Mouse (Mus musculus) heart, embryonic 11.5 days (tissue): Measurements from ENCODE around the gene Acad10. TPM values are rescaled to one million over a fixed set of nuclear protein-coding genes. Genes with fewer than 3 reads are reported as not detected.
"Not testable (repeated sequence)": the region's sequence is repeated elsewhere in the genome, so short reads cannot be mapped to it uniquely, and the experiment has no call there.

ENCODE experiments used
- ATAC-seq: fragments of 200-750 bp; cut with Nextera tagmentation; replicated peaks from 2 replicates; pipeline ENCODE4 v1.8.0; 2017; ENCODE audit warnings: moderate library complexity; ENCODE audit not compliant: insufficient number of reproducible peaks, low FRiP score, low TSS enrichment
- H3K27ac ChIP-seq: fragments of 300-500 bp; sonication (generic); 2 replicates; pipeline ENCODE4 v1.5.1; 2014; ENCODE audit warnings: mild to moderate bottlenecking, low read depth, low read length
- H3K27me3 ChIP-seq: fragments of 300-500 bp; sonication (generic); 2 replicates; pipeline ENCODE4 v1.6.1; 2014; ENCODE audit warnings: mild to moderate bottlenecking, low read length, mixed read lengths; ENCODE audit not compliant: control insufficient read depth, insufficient read depth
- H3K36me3 ChIP-seq: fragments of 300-500 bp; sonication (generic); 2 replicates; pipeline ENCODE4 v1.6.1; 2014; ENCODE audit warnings: mild to moderate bottlenecking, low read length, moderate library complexity, mixed read lengths; ENCODE audit not compliant: control insufficient read depth, insufficient read depth
- H3K4me1 ChIP-seq: fragments of 300-500 bp; sonication (generic); 2 replicates; pipeline ENCODE4 v1.6.1; 2014; ENCODE audit warnings: low read length; ENCODE audit not compliant: control insufficient read depth, insufficient read depth
- H3K4me2 ChIP-seq: fragments of 300-500 bp; sonication (generic); 2 replicates; pipeline ENCODE4 v1.6.1; 2014; ENCODE audit warnings: mild to moderate bottlenecking, moderate library complexity
- H3K4me3 ChIP-seq: fragments of 300-500 bp; sonication (generic); 2 replicates; pipeline ENCODE4 v1.5.1; 2014; ENCODE audit warnings: low read depth, low read length
- H3K9ac ChIP-seq: fragments of 300-500 bp; sonication (generic); 2 replicates; pipeline ENCODE4 v1.6.1; 2014; ENCODE audit warnings: mild to moderate bottlenecking, low read depth, low read length, moderate library complexity
- H3K9me3 ChIP-seq: fragments of 300-500 bp; sonication (generic); replicated peaks from 2 replicates; pipeline ENCODE4 v1.6.1; 2016; ENCODE audit warnings: low read length; ENCODE audit not compliant: control insufficient read depth
- WGBS: fragments of 180-500 bp; shearing (Covaris S2); extraction: QIAGEN DNeasy Blood & Tissue Kit; methylation state at CpG from one replicate; pipeline ENCODE4 v1.1.7; 2014; ENCODE audit not compliant: insufficient replicate concordance; 5-methylcytosine and 5-hydroxymethylcytosine counted together
- polyA plus RNA-seq: library from polyadenylated mRNA; unstranded; fragments of >200 nt; fragmentation: Nextera tagmentation; extraction: Ambion mirVana; gene quantifications from 2 replicates; pipeline ENCODE4 v1.2.1, GENCODE M21; 2014

Acad10 gene
- polyA plus RNA-seq, 1 experiment from 2014 or later = 1.1 TPM

DNA sequence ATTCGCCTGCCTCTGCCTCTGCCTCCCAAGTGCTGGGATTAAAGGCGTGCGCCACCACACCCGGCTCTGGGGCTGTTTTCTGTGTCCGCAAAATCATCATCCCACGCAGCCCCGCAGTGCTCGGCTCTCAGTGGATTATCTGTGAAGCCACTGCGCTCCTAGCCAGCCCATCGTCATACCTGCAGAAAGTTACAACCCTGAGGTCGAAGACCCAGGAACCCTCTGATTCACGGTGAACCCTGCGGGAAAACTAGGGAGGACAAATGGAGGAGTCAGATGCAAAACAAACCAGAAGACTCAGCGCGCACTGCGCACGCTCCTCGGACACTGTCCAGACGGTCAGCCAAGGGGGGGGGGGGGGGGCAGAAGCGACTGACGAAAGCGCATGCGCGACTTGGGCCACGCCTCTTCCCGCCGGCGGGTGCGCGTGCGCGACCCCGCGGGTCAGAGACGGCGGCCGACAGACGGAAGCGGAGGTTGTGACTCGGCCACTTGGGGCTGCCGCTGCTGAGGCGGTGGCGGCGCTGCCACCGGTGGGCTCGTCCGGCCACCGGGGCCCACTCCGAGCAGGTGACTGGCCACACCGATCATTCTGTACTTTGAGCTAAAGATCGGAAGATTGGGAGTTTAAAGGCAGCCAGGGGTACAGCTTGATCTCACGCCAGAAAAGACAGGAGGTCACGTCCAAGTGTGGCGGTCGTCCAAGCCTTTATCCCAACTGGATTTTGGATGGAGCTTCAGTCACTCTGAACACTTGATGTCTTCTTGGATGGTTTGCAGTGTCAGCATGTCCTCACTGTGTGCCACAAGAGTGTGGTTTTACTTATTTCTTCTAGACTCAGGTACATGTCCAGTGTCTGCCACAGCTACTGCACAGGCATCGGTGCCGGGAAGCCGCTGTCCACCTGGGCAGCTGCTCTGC, 41.5 kb downstream of the Acad10 start, which contains the start of gene Acad12:
TSS of gene Acad12 (minus strand) at position 347 of the 922 bp plus-strand sequence.
- H3K4me3 ChIP-seq = peak within 1 kb of the TSS; percentile 77
- peak within 1 kb of the TSS; percentile 84 for H3K4me2 ChIP-seq
- no peaks in the 10 kb centered on the region for H3K9me3 ChIP-seq
- H3K27ac ChIP-seq = peak within 1 kb of the TSS; percentile 84
- peak; percentile 85 for ATAC-seq
- H3K36me3 ChIP-seq = no peaks in the 10 kb centered on the region
- H3K27me3 ChIP-seq = no peaks in the 10 kb centered on the region
- WGBS = 2% methylated on average over 58 of the region's 58 CpGs
- peaks cover 7% of the 10 kb centered on the region for H3K4me1 ChIP-seq
- H3K9ac ChIP-seq = peak within 1 kb of the TSS; percentile 85

GRCm38 (mm10) chr5:121614921-121615320, 45.4 kb downstream of the Acad10 start:
- WGBS = 67% methylated on average over 3 of the region's 3 CpGs
- not testable (repeated sequence) for ATAC-seq, H3K4me2 ChIP-seq

DNA sequence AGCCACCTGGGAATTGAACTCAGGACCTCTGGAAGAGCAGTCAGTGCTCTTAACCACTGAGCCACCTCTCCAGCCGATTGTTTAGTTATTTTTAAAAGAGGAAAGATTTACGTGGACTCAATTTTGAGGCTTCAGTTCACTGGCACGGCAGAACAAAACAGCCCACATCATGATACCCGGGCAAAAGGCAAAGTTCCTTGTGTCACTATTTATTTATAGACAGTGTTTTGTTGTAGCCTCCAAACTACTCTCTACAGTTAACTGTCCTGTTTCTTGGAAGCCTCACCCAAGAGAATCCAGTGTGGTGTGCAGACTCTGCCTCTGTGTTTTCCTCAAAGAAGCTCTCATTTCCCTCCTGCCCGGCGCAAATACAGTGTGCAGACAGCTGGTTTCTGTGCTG, 48.3 kb downstream of the Acad10 start:
- H3K4me2 ChIP-seq = no peak overlapping the region
- H3K4me3 ChIP-seq = no peak overlapping the region
- no peaks in the 10 kb centered on the region for H3K4me1 ChIP-seq
- no peak overlapping the region for H3K9ac ChIP-seq
- no peak overlapping the region for H3K27ac ChIP-seq
- WGBS = 86% methylated on average over 6 of the region's 6 CpGs
- H3K27me3 ChIP-seq = no peaks in the 10 kb centered on the region
- no peaks in the 10 kb centered on the region for H3K9me3 ChIP-seq
- H3K36me3 ChIP-seq = no peaks in the 10 kb centered on the region
- no peak for ATAC-seq

More at GRCm38 (mm10) chr5:121614921-121615320, 45.4 kb downstream of the Acad10 start:
- not testable (repeated sequence) for H3K27me3 ChIP-seq, H3K4me1 ChIP-seq, H3K36me3 ChIP-seq, H3K27ac ChIP-seq, H3K9me3 ChIP-seq, H3K9ac ChIP-seq, H3K4me3 ChIP-seq

DNA sequence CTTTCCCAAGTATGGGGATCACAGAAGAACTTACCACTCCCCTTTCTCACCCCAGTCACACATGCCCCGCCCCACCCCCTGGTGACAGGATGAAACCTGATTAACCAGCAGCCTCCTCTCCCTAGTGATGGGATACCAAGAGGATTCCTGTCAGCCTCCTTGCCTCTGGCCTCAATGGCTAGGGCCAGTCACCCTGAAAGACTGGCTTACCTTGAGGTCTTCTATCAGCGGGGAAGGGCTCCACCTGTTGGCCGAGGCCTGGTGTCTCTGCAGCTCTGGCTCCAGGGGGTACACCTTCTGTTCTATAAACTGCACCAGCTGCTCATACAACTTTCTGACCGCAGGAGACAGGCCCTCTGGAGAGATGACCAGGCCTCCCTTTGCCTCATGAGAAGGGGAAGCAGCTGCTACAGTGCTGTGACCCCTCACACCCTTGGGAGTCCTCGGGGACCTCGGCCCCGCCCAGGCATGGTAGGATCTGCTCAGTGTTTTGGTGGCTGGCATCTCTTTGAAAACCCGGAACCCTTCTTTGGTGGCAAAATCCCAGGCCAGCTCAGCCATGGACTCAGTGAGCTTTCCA, 50.7 kb downstream of the Acad10 start:
- 47% methylated on average over 7 of the region's 8 CpGs for WGBS
- not testable (repeated sequence) for H3K36me3 ChIP-seq, H3K27me3 ChIP-seq, H3K9me3 ChIP-seq, H3K4me1 ChIP-seq, ATAC-seq, H3K9ac ChIP-seq, H3K27ac ChIP-seq, H3K4me2 ChIP-seq, H3K4me3 ChIP-seq

- Histone ChIP-seq H3K9me3 (no peaks in the 10 kb centered on the region), H3K4me1 (no peaks in the 10 kb centered on the region), H3K27me3 (no peaks in the 10 kb centered on the region), H3K9ac (no peak overlapping the region), H3K4me2 (no peak overlapping the region), H3K4me3 (no peak overlapping the region), H3K27ac (no peak overlapping the region), H3K36me3 (no peaks in the 10 kb centered on the region)
- no peak for ATAC-seq
- 0% methylated on average over 2 of the region's 2 CpGs for WGBS
Observed at GRCm38 (mm10) chr5:121606151-121606550, 54.2 kb downstream of the Acad10 start.

- not testable (repeated sequence) for H3K9ac ChIP-seq, H3K4me1 ChIP-seq, H3K4me3 ChIP-seq, H3K36me3 ChIP-seq, H3K9me3 ChIP-seq, H3K4me2 ChIP-seq, ATAC-seq, H3K27ac ChIP-seq, H3K27me3 ChIP-seq
- 75% methylated on average over 1 of the region's 1 CpGs for WGBS
Observed at GRCm38 (mm10) chr5:121603815-121604214, 56.5 kb downstream of the Acad10 start.

- Histone ChIP-seq H3K36me3 (no peaks in the 10 kb centered on the region), H3K9ac (no peak overlapping the region), H3K9me3 (no peaks in the 10 kb centered on the region), H3K4me3 (no peak overlapping the region), H3K4me2 (peak overlapping the region; percentile 27), H3K4me1 (peaks cover 2% of the 10 kb centered on the region; the same call in 1 of the 2 replicates), H3K27ac (no peak overlapping the region), H3K27me3 (peaks cover 4% of the 10 kb centered on the region; the same call in 1 of the 2 replicates)
- no peak for ATAC-seq
- WGBS = 24% methylated on average over 9 of the region's 9 CpGs
Observed at GRCm38 (mm10) chr5:121601547-121602299, 58.6 kb downstream of the Acad10 start.

DNA sequence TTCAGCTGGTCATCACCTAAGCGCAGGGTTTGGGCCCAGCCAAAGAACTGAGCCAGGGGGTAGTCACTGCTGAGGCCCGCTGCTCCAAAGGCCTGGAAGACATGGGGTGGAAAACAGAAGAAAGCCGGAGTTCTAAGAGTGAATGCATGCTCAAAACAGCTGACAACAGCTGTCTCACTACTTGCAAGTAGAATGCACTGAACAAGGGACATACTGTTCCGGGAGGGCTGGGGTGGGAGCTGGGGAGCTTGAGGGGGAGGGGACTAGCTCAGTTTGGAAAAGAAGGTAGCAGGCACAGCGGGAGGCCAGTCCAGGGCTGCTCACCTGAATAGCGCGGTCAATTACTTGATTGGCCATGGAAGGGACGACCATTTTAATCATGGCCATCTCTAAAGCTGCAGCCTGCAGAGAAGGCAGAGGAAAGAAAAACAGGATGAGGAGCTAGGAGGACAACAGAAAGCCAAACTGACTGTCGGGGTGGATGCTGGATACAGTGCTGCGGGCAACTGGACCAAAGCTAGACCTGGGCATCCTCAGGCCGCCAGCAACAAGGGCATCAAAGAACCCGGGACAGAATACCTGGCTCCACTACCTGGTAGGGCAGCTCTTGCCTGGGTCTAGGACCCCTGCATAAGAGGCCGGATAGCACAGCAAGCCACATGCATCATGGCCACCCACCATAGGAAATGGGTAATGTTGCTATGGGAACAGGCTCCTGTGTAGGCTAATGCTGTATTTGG, 61.3 kb downstream of the Acad10 start:
- no peak for ATAC-seq
- peaks cover 11% of the 10 kb centered on the region for H3K4me1 ChIP-seq
- no peak overlapping the region for H3K4me2 ChIP-seq
- WGBS = 61% methylated on average over 13 of the region's 13 CpGs
- no peaks in the 10 kb centered on the region for H3K36me3 ChIP-seq
- H3K27me3 ChIP-seq = peaks cover 4% of the 10 kb centered on the region; the same call in 1 of the 2 replicates
- H3K4me3 ChIP-seq = no peak overlapping the region
- no peak overlapping the region for H3K27ac ChIP-seq
- H3K9ac ChIP-seq = no peak overlapping the region
- no peaks in the 10 kb centered on the region for H3K9me3 ChIP-seq
